Mouse (Mus musculus) thymus, adult 2 months (tissue): ENCODE results near the gene Morc1. TPM values are rescaled to one million over a fixed set of nuclear protein-coding genes. Genes with fewer than 3 reads are reported as not detected.

Experiments used
- DNase-seq: peaks from one replicate; pipeline ENCODE4 v3.0.0; 2021
- H3K27ac ChIP-seq: fragments of 200-500 bp; 2 replicates; pipeline ENCODE4 v1.5.1; 2012; ENCODE audit warnings: low read length, control low read depth; ENCODE audit not compliant: control insufficient read depth, insufficient read depth
- H3K27me3 ChIP-seq: fragments of 200-500 bp; 2 replicates; pipeline ENCODE4 v1.6.1; 2012; ENCODE audit warnings: mild to moderate bottlenecking, low read length, moderate library complexity, mixed read lengths; ENCODE audit not compliant: control insufficient read depth, insufficient read depth
- H3K36me3 ChIP-seq: fragments of 200-500 bp; 2 replicates; pipeline ENCODE4 v1.6.1; 2012; ENCODE audit warnings: mild to moderate bottlenecking, low read length, moderate library complexity; ENCODE audit not compliant: control insufficient read depth, insufficient read depth
- H3K4me1 ChIP-seq: fragments of 200-500 bp; replicated peaks from 2 replicates; pipeline ENCODE4 v1.6.1; 2012; ENCODE audit warnings: low read length; ENCODE audit not compliant: control insufficient read depth, insufficient read depth
- H3K4me3 ChIP-seq: fragments of 200-500 bp; 2 replicates; pipeline ENCODE4 v1.5.1; 2012; ENCODE audit warnings: mild to moderate bottlenecking, low read length, control low read depth, moderate library complexity; ENCODE audit not compliant: control insufficient read depth, insufficient read depth
- CTCF ChIP-seq: fragments of 200-500 bp; IDR thresholded peaks from 2 replicates; pipeline ENCODE4 v1.5.1; 2012; ENCODE audit warnings: mild to moderate bottlenecking, control low read depth, low read length, moderate library complexity, borderline replicate concordance; ENCODE audit not compliant: control insufficient read depth, poor library complexity, insufficient read depth; ENCODE audit errors: extremely low read depth
- POLR2A ChIP-seq: fragments of 200-500 bp; IDR thresholded peaks from 2 replicates; pipeline ENCODE4 v1.6.1; 2012; ENCODE audit warnings: mild to moderate bottlenecking, low read length, control low read depth, moderate library complexity; ENCODE audit not compliant: control insufficient read depth, poor library complexity, insufficient read depth; ENCODE audit errors: extremely low read depth
- WGBS: fragments of 180-500 bp; shearing (Covaris S2); methylation state at CpG from one replicate; pipeline ENCODE4 v1.1.7; 2018; 5-methylcytosine and 5-hydroxymethylcytosine counted together
- polyA plus RNA-seq: library from polyadenylated mRNA; depleted of rRNA; stranded (reverse); fragments of >200 nt; gene quantifications from 2 replicates; pipeline ENCODE4 v1.2.3, GENCODE M21; 2012

The Morc1 gene
- polyA plus RNA-seq, 1 experiment, result 0.70 TPM

- DNase-seq, result no peak
- TF ChIP-seq POLR2A, result no peak
- no peak for TF ChIP-seq CTCF
- Histone ChIP-seq H3K27me3 (no peaks in the 10 kb centered on the region), H3K4me3 (no peak overlapping the region), H3K4me1 (no peaks in the 10 kb centered on the region), H3K36me3 (no peaks in the 10 kb centered on the region), H3K27ac (no peak overlapping the region)
- 88% methylated on average over 10 of the region's 10 CpGs for WGBS
Measured at GRCm38 (mm10) chr16:48405674-48406403, 25.2 kb upstream of the Morc1 start.

DNA sequence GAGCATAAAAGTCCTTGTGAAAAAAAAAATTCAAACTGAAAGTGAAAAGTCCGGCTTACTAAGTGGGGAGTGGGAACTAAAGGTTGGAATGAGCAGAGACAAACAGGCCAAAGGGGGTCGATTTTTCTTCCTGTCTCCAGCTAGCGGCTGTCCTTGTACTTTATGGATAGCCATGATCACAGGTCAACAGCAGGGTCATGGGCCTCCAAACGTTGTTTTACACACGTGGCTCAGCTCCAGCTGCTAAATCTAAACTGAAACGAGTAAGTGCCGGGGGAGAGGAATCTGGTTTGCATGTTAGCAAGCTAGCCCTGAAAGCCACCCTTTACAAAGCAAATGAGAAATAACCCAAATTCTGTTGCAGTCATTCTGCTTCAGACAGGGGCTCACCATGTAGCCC is 21.5 kb upstream of the Morc1 start:
- 88% methylated on average over 7 of the region's 7 CpGs for WGBS
- Histone ChIP-seq H3K27me3 (no peaks in the 10 kb centered on the region), H3K4me1 (no peaks in the 10 kb centered on the region), H3K36me3 (no peaks in the 10 kb centered on the region), H3K27ac (no peak overlapping the region), H3K4me3 (no peak overlapping the region)
- TF ChIP-seq POLR2A, result no peak
- TF ChIP-seq CTCF, result no peak
- DNase-seq, result no peak

- H3K36me3 ChIP-seq, result no peaks in the 10 kb centered on the region
- 91% methylated on average over 3 of the region's 3 CpGs for WGBS
- TF ChIP-seq CTCF (no peak), POLR2A (no peak)
- no peaks in the 10 kb centered on the region for H3K4me1 ChIP-seq
- DNase-seq, result no peak
- H3K27me3 ChIP-seq, result no peaks in the 10 kb centered on the region
- no peak overlapping the region for H3K27ac ChIP-seq
- no peak overlapping the region for H3K4me3 ChIP-seq
Measured at GRCm38 (mm10) chr16:48410125-48410524, 20.9 kb upstream of the Morc1 start.

DNA sequence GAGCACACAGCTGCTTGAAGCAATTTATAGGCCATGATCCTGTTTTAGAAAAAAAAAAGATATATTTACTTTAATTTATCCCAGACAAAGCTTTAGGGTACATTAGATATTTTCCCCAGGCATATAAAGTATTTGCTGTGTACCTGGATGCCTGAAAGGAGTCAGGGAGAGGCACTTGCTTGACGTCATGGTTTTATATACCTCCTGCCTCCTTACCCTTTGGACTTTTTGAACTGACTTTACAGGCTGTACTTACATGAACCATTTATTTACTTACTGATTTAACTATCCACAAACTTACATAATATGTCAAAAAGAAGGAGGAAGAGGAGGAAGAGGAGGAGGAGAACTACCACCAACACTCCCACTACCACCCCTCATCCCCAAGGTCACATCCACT is 18.8 kb upstream of the Morc1 start, which contains the start of gene Gm5485:
TSS of gene Gm5485 (minus strand) at position 171 of the 400 bp plus-strand sequence.
- DNase-seq, result no peak
- Histone ChIP-seq H3K4me3 (no peak within 1 kb of the TSS), H3K4me1 (no peaks in the 10 kb centered on the region), H3K36me3 (no peaks in the 10 kb centered on the region), H3K27me3 (no peaks in the 10 kb centered on the region), H3K27ac (no peak within 1 kb of the TSS)
- TF ChIP-seq CTCF, result no peak
- WGBS, result 98% methylated on average over 1 of the region's 1 CpGs

- TF ChIP-seq POLR2A, result no peak
- TF ChIP-seq CTCF, result no peak
- H3K4me3 ChIP-seq, result no peak overlapping the region
- WGBS, result 90% methylated on average over 3 of the region's 3 CpGs
- no peak for DNase-seq
- H3K36me3 ChIP-seq, result no peaks in the 10 kb centered on the region
- no peaks in the 10 kb centered on the region for H3K4me1 ChIP-seq
- H3K27me3 ChIP-seq, result no peaks in the 10 kb centered on the region
- no peak overlapping the region for H3K27ac ChIP-seq
Measured at GRCm38 (mm10) chr16:48418557-48418956, 12.5 kb upstream of the Morc1 start.

DNA sequence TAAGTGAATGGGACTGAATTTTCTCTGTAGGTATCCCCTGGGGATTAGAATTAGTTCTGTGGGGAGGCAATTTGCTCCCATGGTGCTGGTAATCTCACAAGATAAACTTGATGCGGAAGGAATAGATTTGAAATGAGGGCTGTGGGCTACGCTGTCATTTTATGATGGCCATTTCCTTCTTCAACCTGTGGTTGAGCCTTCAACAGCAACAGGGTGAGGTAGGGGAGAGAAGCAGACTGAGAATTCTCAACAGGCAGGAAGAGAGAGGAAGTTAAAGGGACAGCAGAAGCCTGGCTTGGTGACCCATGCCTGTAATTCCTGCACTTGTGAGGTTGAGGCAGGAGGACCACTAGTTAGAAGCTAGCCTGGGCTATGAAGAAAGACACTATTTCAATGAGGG is 12.0 kb upstream of the Morc1 start:
- H3K27ac ChIP-seq, result no peak overlapping the region
- no peak for DNase-seq
- no peak for TF ChIP-seq POLR2A
- TF ChIP-seq CTCF, result no peak
- no peaks in the 10 kb centered on the region for H3K36me3 ChIP-seq
- H3K4me3 ChIP-seq, result no peak overlapping the region
- 28% methylated on average over 2 of the region's 2 CpGs for WGBS
- no peaks in the 10 kb centered on the region for H3K27me3 ChIP-seq
- no peaks in the 10 kb centered on the region for H3K4me1 ChIP-seq

GRCm38 (mm10) chr16:48422501-48422900 is 8.5 kb upstream of the Morc1 start:
- Histone ChIP-seq H3K4me1 (no peaks in the 10 kb centered on the region), H3K27me3 (no peaks in the 10 kb centered on the region), H3K27ac (no peak overlapping the region), H3K4me3 (no peak overlapping the region), H3K36me3 (no peaks in the 10 kb centered on the region)
- DNase-seq, result no peak
- TF ChIP-seq POLR2A (no peak), CTCF (no peak)
- 57% methylated on average over 2 of the region's 2 CpGs for WGBS
